In genomic region chr1:58194317-58194716, GRCm38 (mm10) we compare ENCODE assay signal across 40 mouse cellular contexts. TPM values are rescaled to one million over a fixed set of nuclear protein-coding genes. Genes with fewer than 3 reads are reported as not detected.
"Had no signal": no experiment of that assay in that cellular context is flagged by ENCODE, and none has a peak within 500 bp of the region (broad histone marks: within the 10 kb centered on the region; RNA-seq: fewer than 3 reads in every experiment).

No protein-coding gene starts in this region.

- ATAC-seq: hindbrain, embryonic 16.5 days; hindbrain, postnatal 0 days; inflammation-experienced regulatory T-cells, adult 6 months; intestine, embryonic 15.5 days; intestine, embryonic 16.5 days; intestine, postnatal 0 days had no signal

- H3K9ac ChIP-seq: heart, embryonic 12.5 days; heart, embryonic 13.5 days; heart, embryonic 15.5 days; hindbrain, embryonic 12.5 days; hindbrain, embryonic 13.5 days; hindbrain, embryonic 14.5 days; hindbrain, embryonic 15.5 days; intestine, embryonic 15.5 days; kidney, embryonic 15.5 days had no signal

- H3K27ac ChIP-seq: heart, embryonic 10.5 days; heart, embryonic 13.5 days; heart, embryonic 15.5 days; hindbrain, embryonic 10.5 days; hindbrain, embryonic 12.5 days; hindbrain, embryonic 13.5 days; hindbrain, embryonic 14.5 days; hindbrain, embryonic 15.5 days; hindbrain, postnatal 0 days; intestine, embryonic 15.5 days; kidney, embryonic 15.5 days; kidney, postnatal 0 days; layer of hippocampus, adult 2 months; left cerebral cortex, adult 2 months had no signal

- H3K4me3 ChIP-seq: heart, embryonic 10.5 days; heart, embryonic 12.5 days; heart, embryonic 13.5 days; heart, embryonic 15.5 days; hindbrain, embryonic 10.5 days; hindbrain, embryonic 12.5 days; hindbrain, embryonic 13.5 days; hindbrain, embryonic 15.5 days; intestine, embryonic 15.5 days; kidney, embryonic 15.5 days; layer of hippocampus, adult 2 months; left cerebral cortex, adult 2 months had no signal

- H3K4me1 ChIP-seq: hindbrain, embryonic 12.5 days; hindbrain, embryonic 13.5 days; hindbrain, embryonic 15.5 days; intestine, embryonic 15.5 days; kidney, embryonic 15.5 days had no signal

- H3K4me2 ChIP-seq: heart, embryonic 11.5 days; heart, embryonic 12.5 days; heart, embryonic 15.5 days; hindbrain, embryonic 12.5 days; hindbrain, embryonic 13.5 days; hindbrain, embryonic 14.5 days; hindbrain, embryonic 15.5 days; intestine, embryonic 15.5 days; kidney, embryonic 15.5 days had no signal

- H3K36me3 ChIP-seq: heart, embryonic 10.5 days; heart, embryonic 12.5 days; heart, embryonic 13.5 days; heart, embryonic 15.5 days; hindbrain, embryonic 10.5 days; hindbrain, embryonic 12.5 days; hindbrain, embryonic 13.5 days; hindbrain, embryonic 15.5 days; intestine, embryonic 15.5 days; kidney, embryonic 15.5 days had no signal

- H3K27me3 ChIP-seq: heart, embryonic 15.5 days; hindbrain, embryonic 12.5 days; hindbrain, embryonic 13.5 days; hindbrain, embryonic 15.5 days; intestine, embryonic 15.5 days; kidney, embryonic 15.5 days had no signal

- H3K9me3 ChIP-seq: heart, embryonic 10.5 days; heart, embryonic 12.5 days; heart, embryonic 13.5 days; heart, embryonic 15.5 days; hindbrain, embryonic 10.5 days; hindbrain, embryonic 12.5 days; hindbrain, embryonic 13.5 days; hindbrain, embryonic 15.5 days; intestine, embryonic 15.5 days; kidney, embryonic 15.5 days had no signal

- DNase-seq: heart, postnatal 14 days; heart, postnatal 36 days; heart, postnatal 4 days; kidney, adult 11 months; kidney, adult 18-20 months; kidney, adult 2 months; kidney, adult 8-10 months; kidney, adult 9 months; kidney, postnatal 10 days; kidney, postnatal 14 days; kidney, postnatal 25 days; kidney, postnatal 36 days; kidney, postnatal 4 days; layer of hippocampus, adult 9-11 months; layer of hippocampus, postnatal 36 days had no signal

RNA-seq across cellular contexts. Expression of gene Aox4, which starts 15.9 kb away (rescaled TPM):
- total RNA-seq: heart, postnatal 10 days; heart, postnatal 14 days; heart, postnatal 25 days; heart, postnatal 36 days; heart, postnatal 4 days had no signal
- polyA plus RNA-seq: heart, postnatal 0 days; hindbrain, embryonic 11.5 days; inflammation-experienced regulatory T-cells, adult 6 months; intestine, postnatal 0 days; large intestine, adult 2 months had no signal
